Mouse (Mus musculus) kidney, embryonic 16.5 days (tissue): ENCODE results near the gene Rbck1. TPM values are rescaled to one million over a fixed set of nuclear protein-coding genes. Genes with fewer than 3 reads are reported as not detected.
"Not testable (repeated sequence)": the region's sequence is repeated elsewhere in the genome, so short reads cannot be mapped to it uniquely, and the experiment has no call there.

ENCODE experiments used
- ATAC-seq: fragments of 200-750 bp; cut with Nextera tagmentation; 2 replicates; pipeline ENCODE4 v1.8.0; 2017; ENCODE audit warnings: moderate TSS enrichment; ENCODE audit not compliant: low FRiP score, low TSS enrichment
- H3K27ac ChIP-seq: fragments of 300-500 bp; sonication (generic); 2 replicates; pipeline ENCODE4 v1.5.1; 2014; ENCODE audit warnings: low read length
- H3K27me3 ChIP-seq: fragments of 300-500 bp; sonication (generic); 2 replicates; pipeline ENCODE4 v1.6.1; 2014; ENCODE audit warnings: low read length, control low read depth, mixed read lengths; ENCODE audit not compliant: insufficient read depth
- H3K36me3 ChIP-seq: fragments of 300-500 bp; sonication (generic); 2 replicates; pipeline ENCODE4 v1.6.1; 2014; ENCODE audit warnings: low read length, control low read depth, mixed read lengths; ENCODE audit not compliant: insufficient read depth
- H3K4me1 ChIP-seq: fragments of 300-500 bp; sonication (generic); 2 replicates; pipeline ENCODE4 v1.6.1; 2014; ENCODE audit warnings: low read length, control low read depth, mixed read lengths; ENCODE audit not compliant: insufficient read depth
- H3K4me2 ChIP-seq: fragments of 300-500 bp; sonication (generic); replicated peaks from 2 replicates; pipeline ENCODE4 v1.6.1; 2014; ENCODE audit warnings: low read depth, low read length
- H3K4me3 ChIP-seq: fragments of 300-500 bp; sonication (generic); 2 replicates; pipeline ENCODE4 v1.5.1; 2014; ENCODE audit warnings: mild to moderate bottlenecking, low read length
- H3K9ac ChIP-seq: fragments of 300-500 bp; sonication (generic); replicated peaks from 2 replicates; pipeline ENCODE4 v1.6.1; 2014; ENCODE audit warnings: low read length
- H3K9me3 ChIP-seq: fragments of 300-500 bp; sonication (generic); 2 replicates; pipeline ENCODE4 v1.6.1; 2016; ENCODE audit warnings: low read length, control low read depth
- WGBS: fragments of 180-500 bp; shearing (Covaris S2); extraction: QIAGEN DNeasy Blood & Tissue Kit; methylation state at CpG from one replicate; pipeline ENCODE4 v1.1.7; 2014; 5-methylcytosine and 5-hydroxymethylcytosine counted together
- polyA plus RNA-seq: library from polyadenylated mRNA; unstranded; fragments of >200 nt; fragmentation: Nextera tagmentation; extraction: Ambion mirVana; gene quantifications from 2 replicates; pipeline ENCODE4 v1.2.1, GENCODE M21; 2015

Rbck1 gene
- polyA plus RNA-seq, 1 experiment from 2014 or later: 96.6 TPM

DNA sequence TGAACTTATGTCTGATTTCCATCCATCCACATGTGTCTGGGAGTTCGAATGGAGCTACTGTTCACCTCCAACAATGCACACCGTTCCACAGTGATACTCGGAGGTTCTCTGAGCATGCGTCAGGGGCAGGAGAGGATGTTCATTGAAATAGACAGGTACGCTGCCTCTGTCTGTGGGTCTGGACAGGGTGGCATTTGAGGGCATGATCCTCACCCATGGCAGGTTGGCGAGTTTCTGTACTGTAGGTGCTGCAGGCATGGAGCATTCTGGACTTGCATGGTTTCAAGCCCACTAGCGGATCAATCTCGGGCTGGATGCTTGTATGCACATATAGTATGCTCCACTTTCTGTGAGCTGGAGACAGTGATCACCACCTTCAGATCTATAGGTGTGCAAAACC is 28.7 kb upstream of the Rbck1 start:
- Histone ChIP-seq H3K9ac (no peak overlapping the region), H3K4me2 (no peak overlapping the region), H3K27me3 (no peaks in the 10 kb centered on the region), H3K36me3 (no peaks in the 10 kb centered on the region), H3K4me3 (no peak overlapping the region), H3K4me1 (no peaks in the 10 kb centered on the region), H3K9me3 (no peaks in the 10 kb centered on the region), H3K27ac (no peak overlapping the region)
- ATAC-seq: no peak
- 93% methylated on average over 8 of the region's 8 CpGs for WGBS

DNA sequence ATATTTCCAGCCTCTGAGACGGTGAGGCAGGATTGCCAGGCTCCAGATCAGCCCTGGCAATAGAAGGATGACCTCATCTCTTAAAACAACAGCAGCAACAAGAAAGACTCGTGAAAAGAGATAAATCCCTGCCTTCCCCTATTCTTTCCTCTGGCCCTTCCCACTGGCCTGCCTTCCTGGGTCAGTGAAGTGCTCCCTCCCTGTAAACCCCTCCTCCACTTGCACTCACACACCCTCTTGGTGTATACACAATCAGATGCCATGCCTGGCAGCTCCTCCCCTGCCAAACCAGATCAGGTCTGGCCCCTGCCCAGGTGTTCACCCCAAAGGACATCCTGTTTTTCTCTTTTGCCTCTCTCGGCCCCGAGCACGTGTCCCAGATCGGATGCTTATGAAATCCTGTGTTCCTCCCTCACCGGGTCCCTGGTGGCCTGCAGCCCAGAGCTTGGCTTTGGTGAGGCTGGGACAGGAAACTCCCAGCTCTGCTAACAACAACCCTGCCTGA is 27.9 kb upstream of the Rbck1 start:
- H3K36me3 ChIP-seq: no peaks in the 10 kb centered on the region
- ATAC-seq: no peak
- H3K27ac ChIP-seq: 0 out of 2 replicates have a peak overlapping the region, but pooled peaks have one; percentile 21
- 27% methylated on average over 7 of the region's 7 CpGs for WGBS
- no peaks in the 10 kb centered on the region for H3K4me1 ChIP-seq
- no peak overlapping the region for H3K4me2 ChIP-seq
- H3K9me3 ChIP-seq: no peaks in the 10 kb centered on the region
- H3K9ac ChIP-seq: no peak overlapping the region
- no peaks in the 10 kb centered on the region for H3K27me3 ChIP-seq
- H3K4me3 ChIP-seq: no peak overlapping the region

DNA sequence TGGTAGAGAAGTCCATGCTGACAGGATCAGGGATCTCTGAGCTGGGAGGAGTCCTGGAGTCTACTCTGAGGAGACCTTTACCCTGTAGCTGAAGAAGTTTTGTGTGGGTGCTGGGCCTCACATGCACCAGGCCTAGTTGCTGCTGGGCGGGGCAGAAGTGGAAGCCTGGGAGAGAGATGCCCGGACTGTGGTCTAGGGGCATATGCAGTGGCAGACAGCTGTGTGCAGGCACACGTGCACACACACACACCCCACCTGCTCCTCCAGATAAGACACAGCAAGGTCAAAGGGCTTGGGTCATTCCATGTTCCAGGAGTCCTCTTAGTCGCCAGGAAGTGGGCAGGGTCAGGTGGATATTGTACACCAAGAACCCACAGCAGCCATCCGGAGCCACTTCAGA is 27.2 kb upstream of the Rbck1 start:
- H3K4me3 ChIP-seq: no peak overlapping the region
- H3K9me3 ChIP-seq: no peaks in the 10 kb centered on the region
- no peaks in the 10 kb centered on the region for H3K4me1 ChIP-seq
- H3K27me3 ChIP-seq: no peaks in the 10 kb centered on the region
- 54% methylated on average over 5 of the region's 5 CpGs for WGBS
- H3K4me2 ChIP-seq: no peak overlapping the region
- no peak overlapping the region for H3K27ac ChIP-seq
- H3K9ac ChIP-seq: no peak overlapping the region
- H3K36me3 ChIP-seq: no peaks in the 10 kb centered on the region
- no peak for ATAC-seq

DNA sequence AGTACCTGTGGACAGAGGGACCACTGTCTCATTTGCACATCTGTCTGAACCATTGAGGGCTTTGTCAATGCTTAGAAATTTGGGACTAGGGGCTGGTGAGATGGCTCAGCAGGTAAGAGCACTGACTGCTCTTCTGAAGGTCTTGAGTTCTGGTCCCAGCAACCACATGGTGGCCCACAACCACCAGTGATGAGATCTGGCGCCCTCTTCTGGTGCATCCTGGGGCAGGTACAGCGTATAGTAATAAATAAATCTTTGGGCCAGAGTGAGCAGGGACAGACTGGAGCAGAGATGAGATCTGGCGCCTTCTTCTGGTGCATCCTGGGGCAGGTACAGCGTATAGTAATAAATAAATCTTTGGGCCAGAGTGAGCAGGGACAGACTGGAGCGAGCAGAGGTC is 26.5 kb upstream of the Rbck1 start:
- not testable (repeated sequence) for H3K36me3 ChIP-seq, H3K9me3 ChIP-seq, ATAC-seq, H3K4me1 ChIP-seq, H3K4me2 ChIP-seq, H3K27ac ChIP-seq, H3K4me3 ChIP-seq, H3K9ac ChIP-seq, H3K27me3 ChIP-seq
- WGBS: 75% methylated on average over 5 of the region's 5 CpGs

- Histone ChIP-seq H3K9me3 (no peaks in the 10 kb centered on the region), H3K4me1 (no peaks in the 10 kb centered on the region), H3K4me3 (no peak overlapping the region), H3K27me3 (no peaks in the 10 kb centered on the region), H3K9ac (no peak overlapping the region), H3K4me2 (no peak overlapping the region), H3K27ac (no peak overlapping the region), H3K36me3 (no peaks in the 10 kb centered on the region)
- ATAC-seq: no peak
- WGBS: 79% methylated on average over 3 of the region's 3 CpGs
Measured at GRCm38 (mm10) chr2:152357254-152357653, 24.8 kb upstream of the Rbck1 start.

DNA sequence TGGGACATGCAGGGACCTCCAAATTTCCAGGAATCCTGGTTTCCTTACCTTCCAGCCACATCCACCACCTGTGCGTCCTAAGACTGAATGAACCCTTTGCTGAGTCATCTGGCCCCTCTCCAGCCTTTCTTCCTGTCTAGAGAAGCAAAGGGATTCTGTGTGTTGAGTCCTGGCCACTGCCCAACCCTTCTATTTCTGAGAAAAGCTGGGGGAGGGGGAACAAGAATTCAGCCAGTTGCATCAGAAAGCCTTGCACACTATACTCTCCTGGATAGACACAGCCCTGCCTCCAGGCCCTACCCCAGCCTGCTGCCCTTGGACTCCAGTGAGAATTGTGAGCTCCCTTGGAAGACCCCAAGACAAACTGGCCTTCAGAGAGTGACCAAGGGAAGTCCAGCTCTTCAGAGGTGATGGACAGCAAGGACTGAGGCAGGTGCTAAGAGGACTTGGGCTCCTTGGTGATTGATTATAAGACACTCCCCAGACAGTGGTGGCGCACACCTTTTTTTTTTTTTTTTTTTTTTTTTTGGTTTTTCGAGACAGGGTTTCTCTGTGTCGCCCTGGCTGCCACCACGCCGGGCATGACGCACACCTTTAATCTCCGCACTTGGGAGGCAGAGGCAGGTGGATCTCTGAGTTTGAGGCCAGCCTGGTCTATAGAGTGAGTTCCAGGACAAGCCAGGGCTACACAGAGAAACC is 17.5 kb upstream of the Rbck1 start:
- H3K27ac ChIP-seq: no peak overlapping the region
- H3K4me2 ChIP-seq: no peak overlapping the region
- H3K4me3 ChIP-seq: no peak overlapping the region
- ATAC-seq: 0 out of 2 replicates have a peak, but pooled peaks have one; percentile 42
- no peak overlapping the region for H3K9ac ChIP-seq
- WGBS: 86% methylated on average over 8 of the region's 8 CpGs
- no peaks in the 10 kb centered on the region for H3K27me3 ChIP-seq
- H3K36me3 ChIP-seq: no peaks in the 10 kb centered on the region
- no peaks in the 10 kb centered on the region for H3K9me3 ChIP-seq
- H3K4me1 ChIP-seq: 0 out of 2 replicates have a peak, but pooled peaks cover 5% of the 10 kb centered on the region

- 82% methylated on average over 6 of the region's 6 CpGs for WGBS
- Histone ChIP-seq H3K4me1 (peaks cover 8% of the 10 kb centered on the region; the same call in 1 of the 2 replicates), H3K36me3 (no peaks in the 10 kb centered on the region), H3K27me3 (no peaks in the 10 kb centered on the region), H3K27ac (no peak overlapping the region), H3K4me3 (no peak overlapping the region), H3K4me2 (no peak overlapping the region), H3K9me3 (no peaks in the 10 kb centered on the region), H3K9ac (no peak overlapping the region)
- no peak for ATAC-seq
Measured at GRCm38 (mm10) chr2:152349205-152349604, 16.8 kb upstream of the Rbck1 start.

DNA sequence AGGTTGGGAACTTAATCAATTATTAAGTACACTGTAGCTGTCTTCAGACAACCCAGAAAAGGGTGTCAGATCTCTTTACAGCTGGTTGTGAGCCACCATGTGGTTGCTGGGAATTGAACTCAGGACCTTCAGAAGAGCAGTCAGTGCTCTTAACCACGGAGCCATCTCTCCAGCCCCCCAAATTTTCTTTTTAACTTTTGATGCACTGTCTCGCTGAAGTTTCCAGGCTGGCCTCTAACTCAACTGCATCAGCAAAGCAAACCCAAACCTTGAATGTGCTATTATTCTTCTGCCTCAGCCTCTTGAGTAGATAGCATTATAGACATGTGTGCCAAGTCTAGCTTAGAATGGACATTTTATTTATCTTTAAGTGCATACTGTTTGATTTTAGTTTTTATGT is 15.3 kb upstream of the Rbck1 start:
- Histone ChIP-seq H3K27ac (no peak overlapping the region), H3K9me3 (no peaks in the 10 kb centered on the region), H3K4me3 (no peak overlapping the region), H3K36me3 (no peaks in the 10 kb centered on the region), H3K4me1 (peaks cover 11% of the 10 kb centered on the region; the same call in 1 of the 2 replicates), H3K27me3 (no peaks in the 10 kb centered on the region), H3K4me2 (no peak overlapping the region), H3K9ac (no peak overlapping the region)
- WGBS: 83% methylated on average over 2 of the region's 2 CpGs
- no peak for ATAC-seq

- no peak for ATAC-seq
- no peaks in the 10 kb centered on the region for H3K36me3 ChIP-seq
- WGBS: 44% methylated on average over 9 of the region's 9 CpGs
- H3K4me3 ChIP-seq: no peak overlapping the region
- H3K4me2 ChIP-seq: no peak overlapping the region
- H3K4me1 ChIP-seq: peaks cover 11% of the 10 kb centered on the region; the same call in 1 of the 2 replicates
- no peaks in the 10 kb centered on the region for H3K9me3 ChIP-seq
- H3K27ac ChIP-seq: no peak overlapping the region
- no peaks in the 10 kb centered on the region for H3K27me3 ChIP-seq
- H3K9ac ChIP-seq: no peak overlapping the region
Measured at GRCm38 (mm10) chr2:152346776-152347465, 14.5 kb upstream of the Rbck1 start.

- WGBS: 56% methylated on average over 6 of the region's 6 CpGs
- Histone ChIP-seq H3K36me3 (no peaks in the 10 kb centered on the region), H3K4me3 (no peak overlapping the region), H3K4me2 (no peak overlapping the region), H3K4me1 (peaks cover 11% of the 10 kb centered on the region; the same call in 1 of the 2 replicates), H3K9ac (no peak overlapping the region; the same call in 1 of the 2 replicates), H3K27ac (no peak overlapping the region), H3K9me3 (no peaks in the 10 kb centered on the region), H3K27me3 (no peaks in the 10 kb centered on the region)
- no peak for ATAC-seq
Measured at GRCm38 (mm10) chr2:152345393-152345792, 12.9 kb upstream of the Rbck1 start.
